Mouse (Mus musculus) embryo, embryonic 11.5 days (tissue): ENCODE results near the gene Ccdc82.

Experiments
- DNase-seq: peaks from one replicate; pipeline ENCODE4 v3.0.0-alpha.2; 2012; ENCODE audit warnings: low read depth, low spot score

Ccdc82 gene

GRCm38 (mm10) chr9:13299190-13299589 lies 52.4 kb downstream of the Ccdc82 start:
- DNase-seq = no peak

- DNase-seq = no peak
Measured at GRCm38 (mm10) chr9:13300041-13300441, 53.3 kb downstream of the Ccdc82 start.

- DNase-seq = no peak
Measured at GRCm38 (mm10) chr9:13300891-13301782, 54.4 kb downstream of the Ccdc82 start.

GRCm38 (mm10) chr9:13302183-13302825 lies 55.5 kb downstream of the Ccdc82 start:
- no peak for DNase-seq

GRCm38 (mm10) chr9:13303099-13303771 lies 56.5 kb downstream of the Ccdc82 start:
- DNase-seq = no peak

DNA sequence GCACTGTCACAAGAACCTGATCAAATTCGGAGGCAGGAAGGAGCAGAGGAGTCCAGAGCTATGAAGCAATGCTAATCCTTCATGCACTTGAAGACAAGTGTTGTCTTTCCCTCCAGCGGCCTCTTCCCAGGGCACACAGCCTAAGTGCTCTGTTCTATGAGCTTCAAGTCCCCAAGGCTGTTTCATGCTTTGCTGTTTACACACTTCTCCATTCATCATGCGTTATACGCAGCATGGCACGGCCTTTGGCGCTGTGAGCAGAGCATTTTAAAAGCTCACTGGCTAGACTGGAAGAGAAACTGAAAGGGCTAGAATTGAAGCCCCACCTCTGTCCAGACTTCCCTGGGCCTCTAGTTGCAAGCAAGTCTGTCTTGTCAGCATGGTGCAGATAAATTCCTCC lies 57.2 kb downstream of the Ccdc82 start:
- DNase-seq = no peak

GRCm38 (mm10) chr9:13306471-13306870 lies 59.7 kb downstream of the Ccdc82 start:
- no peak for DNase-seq

- no peak for DNase-seq
Measured at GRCm38 (mm10) chr9:13307226-13307625, 60.5 kb downstream of the Ccdc82 start.

GRCm38 (mm10) chr9:13308718-13309117 lies 62.0 kb downstream of the Ccdc82 start:
- no peak for DNase-seq

GRCm38 (mm10) chr9:13309807-13310206 lies 63.1 kb downstream of the Ccdc82 start:
- DNase-seq = no peak

- no peak for DNase-seq
Measured at GRCm38 (mm10) chr9:13310236-13310635, 63.5 kb downstream of the Ccdc82 start.

- no peak for DNase-seq
Measured at GRCm38 (mm10) chr9:13311094-13311493, 64.3 kb downstream of the Ccdc82 start.

DNA sequence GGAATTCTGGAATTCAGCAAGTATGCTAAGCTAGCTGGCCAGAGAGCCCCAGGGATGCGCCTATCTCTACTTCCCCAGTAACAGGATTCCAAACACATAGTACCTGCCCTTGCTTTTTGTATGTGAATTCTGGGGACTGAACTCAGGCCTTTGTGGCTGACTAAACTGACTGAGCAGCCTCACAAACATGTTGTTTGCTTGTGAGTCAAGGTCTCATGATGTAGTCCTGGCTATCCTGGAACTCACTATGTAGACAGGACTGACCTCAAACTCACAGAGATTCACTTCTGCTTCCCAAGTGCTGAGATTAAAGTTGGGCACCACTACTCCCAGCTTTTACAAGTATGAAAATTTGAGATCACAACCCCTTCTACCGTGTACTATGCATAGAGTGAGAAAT lies 67.2 kb downstream of the Ccdc82 start:
- DNase-seq = no peak

GRCm38 (mm10) chr9:13314577-13315004 lies 67.8 kb downstream of the Ccdc82 start:
- no peak for DNase-seq

GRCm38 (mm10) chr9:13315393-13315792 lies 68.6 kb downstream of the Ccdc82 start:
- no peak for DNase-seq

- DNase-seq = no peak
Measured at GRCm38 (mm10) chr9:13319566-13319965, 72.8 kb downstream of the Ccdc82 start.

GRCm38 (mm10) chr9:13320800-13321364 lies 74.1 kb downstream of the Ccdc82 start:
- no peak for DNase-seq

DNA sequence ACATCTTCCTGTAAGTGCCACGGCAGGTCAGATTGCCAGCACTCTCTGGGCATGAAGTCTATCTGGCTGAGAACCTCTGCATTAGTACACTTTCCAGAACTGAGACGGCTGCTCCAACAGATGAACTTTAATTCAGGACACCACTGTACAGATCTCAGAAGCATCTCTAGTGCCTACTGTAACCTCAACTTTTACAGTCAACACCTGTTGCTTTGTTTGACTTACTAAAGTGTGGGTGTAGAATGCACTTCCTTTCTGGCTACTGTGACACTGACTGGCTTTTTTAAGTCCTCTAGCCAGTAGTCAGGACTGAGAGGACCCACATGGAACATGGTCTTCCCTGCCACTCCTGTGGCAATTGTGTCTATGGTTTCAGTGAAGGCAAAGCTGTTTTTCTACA lies 76.3 kb downstream of the Ccdc82 start:
- DNase-seq = no peak

- no peak for DNase-seq
Measured at GRCm38 (mm10) chr9:13323612-13324011, 76.9 kb downstream of the Ccdc82 start.
